Mouse (Mus musculus) urinary bladder, adult 2 months (tissue): ENCODE results near the gene Nup50. TPM values are rescaled to one million over a fixed set of nuclear protein-coding genes. Genes with fewer than 3 reads are reported as not detected.
"Not testable (repeated sequence)": the region's sequence is repeated elsewhere in the genome, so short reads cannot be mapped to it uniquely, and the experiment has no call there.

Source experiments
- DNase-seq: peaks from one replicate; pipeline ENCODE4 v3.0.0; 2022; ENCODE audit warnings: low spot score
- polyA plus RNA-seq: library from polyadenylated mRNA; depleted of rRNA; stranded (reverse); fragments of >200 nt; gene quantifications from 2 replicates; pipeline ENCODE4 v1.2.3, GENCODE M21; 2012; rRNA removed

Gene Nup50
- polyA plus RNA-seq: 10.1 and 13.9 TPM in 2 replicates

DNA sequence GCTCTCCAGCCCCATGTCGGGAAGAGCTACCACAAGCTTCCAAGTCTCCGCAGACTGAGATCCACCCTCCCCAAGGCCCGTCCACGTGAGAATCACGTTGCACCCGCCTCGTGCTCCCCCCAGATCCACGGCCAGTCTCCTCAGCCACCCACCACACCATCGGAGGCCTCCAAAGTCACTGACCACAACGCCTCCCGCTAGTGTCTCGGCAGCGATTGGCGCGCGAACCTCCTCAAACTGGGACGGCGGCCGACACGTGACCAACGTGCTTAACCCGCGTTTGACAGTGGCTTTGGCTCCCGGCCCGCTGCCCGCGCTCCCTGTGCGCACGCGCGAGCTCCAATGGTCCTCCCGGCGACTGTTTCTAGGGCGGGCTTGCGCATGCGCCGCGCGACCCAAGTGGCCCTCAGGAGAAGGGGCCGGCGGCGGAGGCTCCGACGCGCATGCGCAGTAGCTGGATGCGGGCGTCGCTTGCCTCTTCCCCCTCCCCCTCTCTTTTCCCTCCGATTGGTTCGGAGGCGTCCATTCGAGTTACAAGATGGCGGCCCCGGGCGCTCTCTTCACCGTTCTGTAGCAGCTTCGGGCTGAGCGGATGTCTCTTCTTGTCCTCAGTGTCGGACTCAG lies at the start of gene Nup50:
Gene Nup50, plus strand, starts transcription at position 528 of the 624 bp plus-strand sequence.
- peak; percentile 100 for DNase-seq

DNA sequence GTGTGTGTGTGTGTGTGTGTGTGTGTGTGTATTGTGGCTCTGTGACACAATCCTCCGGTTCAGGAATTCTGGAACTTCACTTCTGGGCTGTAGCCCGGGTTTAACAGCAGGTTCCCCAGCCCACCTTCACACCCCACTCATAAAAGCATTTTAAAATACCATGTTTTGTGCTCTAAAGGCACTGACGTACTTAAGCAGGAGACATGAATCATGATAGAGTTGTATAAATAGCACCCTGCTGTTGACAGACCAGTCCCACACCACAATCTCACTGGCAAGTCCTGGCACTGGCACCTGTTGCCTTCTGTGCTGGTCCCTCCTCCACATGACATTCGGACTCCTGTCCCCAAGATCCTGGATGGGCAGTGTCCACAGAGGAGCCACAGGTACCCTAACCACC lies 49.3 kb upstream of the Nup50 start:
- DNase-seq: no peak

DNA sequence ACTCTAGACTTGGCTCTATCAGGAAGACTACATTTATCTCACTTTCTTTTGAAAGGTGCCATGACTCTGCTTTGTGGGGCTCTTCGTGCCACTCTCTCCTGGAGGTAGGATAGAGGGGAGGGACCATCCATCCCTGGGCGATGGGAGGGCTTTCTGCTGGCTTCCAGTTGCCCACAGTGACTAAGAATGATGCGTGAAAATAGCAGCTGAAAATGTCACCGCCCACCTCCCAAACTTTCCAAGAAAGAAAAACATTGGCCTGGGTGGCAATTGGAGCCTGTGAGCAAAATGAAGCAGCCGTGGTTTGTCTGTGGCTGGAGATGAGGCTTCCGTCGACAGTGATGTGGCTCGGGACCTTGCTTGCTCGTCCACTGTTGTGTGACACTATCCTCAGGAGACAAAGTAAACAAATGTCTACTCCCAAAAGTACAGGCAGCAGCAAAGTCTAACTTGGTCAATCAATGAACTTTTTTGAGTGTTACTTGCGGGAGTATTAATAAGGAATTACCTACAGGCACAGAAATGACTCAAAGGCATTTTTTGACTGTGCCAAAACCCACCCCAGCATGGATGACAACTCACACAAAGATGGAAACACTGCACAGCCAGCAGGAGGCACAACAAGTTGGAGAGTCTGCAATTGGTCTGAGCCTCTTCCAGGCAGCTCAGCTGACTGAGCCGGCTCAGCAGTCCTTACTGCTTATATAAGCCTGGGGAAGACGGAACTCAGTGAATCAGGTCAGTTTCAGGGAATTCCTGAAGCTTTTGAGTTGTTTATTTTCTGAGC lies 46.0 kb upstream of the Nup50 start:
- DNase-seq: no peak

DNA sequence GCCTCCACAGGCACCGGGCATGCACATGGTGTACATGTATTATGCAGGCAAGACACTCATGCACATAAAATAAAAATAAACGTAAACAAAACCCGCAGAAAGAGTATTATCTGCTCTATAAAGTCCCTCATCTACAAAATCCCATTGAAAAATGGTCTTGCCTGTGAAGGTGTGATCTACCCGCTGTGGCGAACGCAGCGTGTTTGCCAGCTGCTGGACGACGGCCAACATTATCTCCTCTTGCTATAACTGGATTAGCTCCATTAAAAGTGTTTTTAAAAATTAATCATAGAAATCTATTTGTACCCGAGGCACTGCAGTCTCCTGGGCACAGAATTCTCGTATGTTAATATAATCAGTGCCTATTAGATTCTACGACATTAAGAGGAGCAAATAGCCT lies 35.1 kb upstream of the Nup50 start:
- DNase-seq: no peak

DNA sequence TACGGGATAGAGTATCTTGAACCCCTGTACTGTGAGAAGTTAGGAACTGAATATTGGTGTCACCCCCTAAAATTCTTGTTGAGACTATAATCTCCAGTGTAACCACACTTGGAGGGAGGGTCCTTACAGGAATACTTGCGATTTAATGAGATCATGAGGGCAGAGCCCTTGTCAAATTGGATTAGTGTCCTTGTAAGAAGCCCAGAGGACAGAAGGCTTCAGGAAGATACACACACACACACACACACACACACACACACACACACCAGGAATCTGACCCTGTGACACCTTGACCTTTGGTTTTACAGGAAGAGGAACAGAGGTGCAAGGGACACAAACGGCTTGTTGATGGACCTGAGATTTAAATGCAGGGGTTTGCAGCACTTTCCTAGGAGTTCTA lies 32.0 kb upstream of the Nup50 start:
- no peak for DNase-seq

DNA sequence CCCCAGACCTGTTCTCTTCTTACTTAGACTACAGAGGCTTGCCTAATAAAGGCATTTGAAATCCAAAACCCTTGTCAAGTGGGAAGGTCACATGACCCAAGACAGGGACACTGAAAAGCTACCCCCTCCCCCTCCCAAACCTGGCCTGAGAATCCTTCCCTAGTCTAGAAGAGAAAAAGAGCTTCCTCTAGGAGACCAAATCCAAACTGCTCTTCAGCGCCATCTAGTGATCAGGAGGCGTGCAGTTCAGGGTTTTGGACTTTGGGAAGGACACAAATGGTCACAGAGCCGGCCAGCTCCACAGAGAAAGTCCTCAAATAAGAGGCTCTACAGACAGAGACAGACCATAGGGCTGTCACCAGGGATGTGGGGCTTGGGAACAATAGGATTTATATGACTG lies 31.6 kb upstream of the Nup50 start:
- no peak for DNase-seq

DNA sequence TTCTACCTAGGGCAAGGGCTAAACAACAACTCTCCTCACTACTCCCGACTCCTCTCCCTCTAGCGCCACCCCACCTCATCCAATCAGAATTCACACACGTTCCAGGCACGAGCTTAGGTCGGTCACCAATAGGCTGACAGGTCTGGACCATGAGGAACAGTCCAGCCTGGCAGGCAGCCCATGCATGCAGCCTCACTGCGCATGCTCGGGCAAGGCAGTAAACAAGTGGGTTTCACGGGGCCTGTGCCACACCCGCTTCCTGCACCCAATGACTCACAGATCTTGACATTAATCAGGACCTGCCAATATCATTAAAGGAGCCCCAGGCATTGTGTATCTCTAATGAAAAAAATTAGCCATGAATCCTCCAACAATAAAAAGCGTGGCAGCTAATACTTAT lies 27.0 kb upstream of the Nup50 start:
- DNase-seq: not testable (repeated sequence)

DNA sequence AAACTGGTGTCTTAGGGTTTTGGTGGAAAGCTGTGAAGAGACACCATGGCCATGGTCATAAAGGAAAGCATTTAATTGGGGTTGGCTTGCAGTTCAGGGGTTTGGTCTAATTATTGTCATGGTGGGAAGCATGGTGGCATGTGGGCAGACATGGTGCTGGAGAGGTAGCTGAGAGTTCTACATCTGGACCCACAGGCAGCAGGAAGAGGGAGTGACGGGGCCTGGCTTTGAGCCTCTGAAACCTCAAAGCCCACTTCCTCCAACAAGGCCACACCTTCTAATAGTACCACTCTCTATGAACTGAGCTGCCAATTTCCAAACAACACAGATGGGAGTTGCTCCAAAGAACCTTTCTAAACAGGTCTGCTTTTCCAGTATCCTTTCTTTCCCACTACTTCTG lies 26.5 kb upstream of the Nup50 start:
- no peak for DNase-seq

DNA sequence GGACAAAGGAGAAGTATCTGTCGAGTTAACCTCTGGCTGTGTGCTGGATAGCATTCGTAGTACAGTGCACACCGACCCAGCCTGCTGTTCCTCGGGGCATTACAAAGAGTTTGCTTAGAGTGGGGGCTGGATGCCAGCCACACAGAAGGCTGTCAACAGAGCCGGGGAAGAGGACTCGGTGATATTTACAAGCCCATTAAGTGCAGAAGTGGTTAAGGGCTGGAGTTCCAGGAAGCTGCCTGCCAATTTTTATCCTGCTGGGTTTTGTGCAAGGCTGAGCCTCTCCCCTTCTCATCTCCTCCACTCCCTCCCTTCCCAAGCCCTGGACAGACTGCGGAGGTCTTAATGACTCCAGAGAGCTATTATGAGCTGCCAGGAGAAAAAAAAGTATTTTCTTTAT lies 25.1 kb upstream of the Nup50 start:
- DNase-seq: no peak

DNA sequence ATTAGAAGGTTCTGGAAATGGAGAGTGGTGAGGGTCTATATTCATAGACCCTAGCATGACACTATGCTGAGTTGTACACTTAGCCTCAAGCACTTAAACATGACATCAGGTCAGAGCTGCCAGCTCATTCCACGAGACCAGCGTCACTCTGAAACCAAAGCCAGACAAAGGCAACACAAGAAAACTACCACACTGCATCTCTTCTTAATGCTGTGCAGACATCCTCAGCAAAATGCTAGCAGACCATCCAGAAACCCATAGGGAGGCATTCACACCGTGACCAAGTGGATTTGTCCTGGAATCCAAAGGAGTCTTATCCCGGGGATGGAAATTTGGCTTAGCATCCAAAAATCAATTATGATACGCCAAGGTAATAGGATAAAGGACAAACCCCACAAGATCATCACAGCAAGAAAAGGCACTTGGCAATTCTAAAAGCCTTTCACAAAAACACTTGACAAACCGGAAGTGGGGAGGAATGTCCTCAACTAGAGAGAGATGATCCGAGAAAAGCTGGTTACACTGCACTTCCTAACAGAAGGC lies 19.3 kb upstream of the Nup50 start:
- DNase-seq: no peak

DNA sequence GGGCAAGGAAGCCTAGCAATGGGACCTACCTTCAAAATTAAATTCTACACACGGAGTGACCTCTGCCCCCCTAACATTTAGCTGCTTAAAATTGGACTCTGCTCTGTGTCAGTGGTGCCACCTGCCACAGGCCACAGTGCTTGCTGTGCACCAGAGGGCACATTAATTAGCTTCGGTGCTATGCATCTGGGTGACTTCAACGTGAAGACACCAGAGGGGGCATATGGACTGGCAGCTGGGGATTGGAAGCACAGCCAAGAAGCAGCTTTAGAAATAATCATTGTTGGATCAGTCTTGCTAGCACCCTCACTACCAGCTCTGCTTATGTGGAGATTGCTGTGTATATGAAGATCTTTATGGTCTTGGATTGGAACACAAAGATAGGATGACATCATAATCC lies 10.0 kb upstream of the Nup50 start:
- no peak for DNase-seq

DNA sequence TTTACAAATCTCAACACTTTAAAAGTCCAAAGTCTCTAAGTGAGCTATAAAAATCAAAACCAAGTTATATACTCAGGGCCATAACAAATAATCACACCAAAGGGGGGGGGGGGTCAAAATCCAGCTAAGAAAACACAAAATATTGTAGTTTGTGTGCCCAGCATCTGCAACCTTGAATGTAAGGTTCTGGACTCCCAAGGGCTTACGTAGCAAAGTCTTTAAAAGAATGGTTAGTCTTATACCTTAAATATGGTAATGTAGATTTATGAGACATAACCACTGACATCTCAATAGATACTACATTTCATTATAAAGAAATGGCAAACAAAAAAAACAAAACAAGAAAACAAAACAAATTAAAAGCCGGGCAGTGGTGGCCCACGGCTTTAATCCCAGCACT lies 3.3 kb upstream of the Nup50 start, which contains the start of gene Gm29666:
Gene Gm29666, minus strand, starts transcription at position 101 of the 400 bp plus-strand sequence.
- DNase-seq: no peak

DNA sequence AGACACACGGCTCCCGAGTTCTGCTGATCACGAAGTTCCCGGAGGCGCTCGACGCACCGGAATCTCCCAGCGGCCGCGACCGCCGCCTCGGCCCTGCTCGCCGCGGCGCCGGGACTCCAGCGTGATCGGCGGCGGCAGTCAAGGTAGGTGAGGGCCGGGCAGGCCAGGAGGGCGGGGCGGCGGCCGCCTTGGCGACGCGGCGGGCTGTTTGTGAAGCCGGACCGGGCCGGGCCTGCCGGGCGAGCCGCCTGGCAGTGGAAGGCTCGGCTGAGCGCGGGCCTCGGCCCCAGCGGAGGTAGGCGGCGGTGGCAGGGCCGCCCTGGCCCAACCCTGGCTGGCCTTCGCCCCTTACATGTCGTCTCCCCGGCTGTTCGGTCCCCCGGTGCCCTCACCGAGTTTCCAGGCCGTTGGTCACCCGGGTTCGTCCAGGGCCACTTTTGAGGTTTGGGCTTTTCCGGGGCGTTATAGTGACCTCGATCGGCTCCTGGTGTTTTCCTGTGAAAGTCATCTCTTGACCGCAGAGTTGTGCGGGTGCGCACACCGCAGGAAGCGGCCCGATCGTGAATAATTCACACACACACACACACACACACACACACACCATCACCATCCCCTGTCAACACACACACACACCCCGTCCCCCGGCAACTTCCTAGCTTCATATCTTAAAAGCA lies 434 bp downstream of the Nup50 start:
- no peak for DNase-seq

DNA sequence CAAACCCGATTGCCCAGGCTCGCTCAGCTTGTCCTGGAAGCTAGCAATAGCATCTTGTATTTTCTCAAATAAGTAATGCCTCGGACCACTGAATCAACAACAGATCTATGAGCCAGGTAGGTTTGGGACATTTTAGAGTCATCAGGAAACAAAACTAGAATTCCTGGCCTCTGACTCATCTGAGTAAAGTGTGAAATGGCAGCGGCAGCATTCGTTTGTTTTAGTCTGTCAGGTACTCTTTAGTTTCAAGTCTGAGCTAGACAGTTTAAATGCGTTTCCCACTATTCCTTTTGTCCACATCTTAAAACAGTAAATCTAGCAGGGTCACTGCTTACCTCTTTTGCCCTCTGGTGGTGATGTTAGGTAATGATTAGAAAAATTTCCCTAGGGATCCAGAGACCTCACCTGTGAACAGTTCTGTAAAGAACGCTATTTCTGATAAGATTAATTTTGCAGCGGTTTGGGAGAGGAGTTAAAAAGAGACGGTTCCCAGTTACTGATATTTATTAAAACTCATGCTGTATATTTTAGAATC lies 1.6 kb downstream of the Nup50 start:
- DNase-seq: no peak

DNA sequence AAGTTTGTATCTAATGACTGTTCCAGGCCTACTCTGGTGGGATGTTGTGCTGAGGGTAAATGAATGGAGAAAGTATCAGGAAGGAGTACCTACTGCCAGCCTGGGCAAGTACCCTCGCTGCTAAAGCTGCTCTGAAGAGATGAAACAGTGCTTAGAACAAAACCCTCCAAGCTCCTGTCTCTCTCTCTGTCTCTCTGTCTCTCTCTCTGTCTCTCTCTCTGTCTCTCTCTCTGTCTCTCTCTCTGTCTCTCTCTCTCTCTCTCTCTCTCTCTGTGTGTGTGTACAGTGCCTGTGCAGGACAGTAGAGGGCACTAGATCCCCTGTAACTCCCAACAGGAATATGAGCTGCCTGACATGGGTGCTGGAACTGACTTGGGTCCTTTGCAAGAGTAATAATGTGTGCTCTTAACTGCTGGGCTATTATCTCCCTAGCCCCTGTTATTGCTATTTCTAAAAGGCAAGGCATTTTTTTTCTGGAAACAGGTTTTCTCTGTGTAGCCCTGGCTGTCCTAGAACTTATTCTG lies 2.3 kb downstream of the Nup50 start:
- no peak for DNase-seq

DNA sequence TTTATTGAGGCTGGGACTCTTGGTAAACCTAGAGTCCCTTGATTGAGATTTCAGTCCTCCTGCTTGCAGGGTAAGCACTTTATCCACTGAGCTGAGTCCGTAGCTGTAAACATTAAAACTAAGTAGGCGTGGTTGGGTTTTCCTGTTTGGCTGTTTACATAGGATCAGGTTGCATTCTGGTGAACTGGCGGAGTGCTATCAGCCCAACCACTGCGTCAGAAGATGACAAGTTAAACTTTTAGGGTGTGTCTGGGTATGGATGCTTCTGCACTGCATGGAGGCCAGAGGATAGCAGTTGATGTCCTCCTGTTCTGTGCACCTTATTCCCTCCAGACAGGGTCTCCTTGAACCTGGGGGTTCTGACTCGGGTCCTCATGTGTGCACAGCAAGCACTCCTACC lies 9.1 kb downstream of the Nup50 start:
- DNase-seq: no peak

DNA sequence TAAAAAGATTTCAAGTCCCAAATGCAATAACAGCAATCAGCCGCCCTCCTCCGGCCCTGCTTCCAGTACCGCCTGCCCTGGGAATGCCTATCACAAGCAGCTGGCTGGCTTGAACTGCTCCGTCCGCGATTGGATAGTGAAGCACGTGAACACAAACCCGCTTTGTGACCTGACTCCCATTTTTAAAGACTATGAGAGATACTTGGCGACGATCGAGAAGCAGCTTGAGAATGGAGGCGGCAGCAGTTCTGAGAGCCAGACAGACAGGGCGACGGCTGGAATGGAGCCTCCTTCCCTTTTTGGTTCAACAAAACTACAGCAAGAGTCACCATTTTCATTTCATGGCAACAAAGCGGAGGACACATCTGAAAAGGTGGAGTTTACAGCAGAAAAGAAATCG lies 11.7 kb downstream of the Nup50 start:
- no peak for DNase-seq

DNA sequence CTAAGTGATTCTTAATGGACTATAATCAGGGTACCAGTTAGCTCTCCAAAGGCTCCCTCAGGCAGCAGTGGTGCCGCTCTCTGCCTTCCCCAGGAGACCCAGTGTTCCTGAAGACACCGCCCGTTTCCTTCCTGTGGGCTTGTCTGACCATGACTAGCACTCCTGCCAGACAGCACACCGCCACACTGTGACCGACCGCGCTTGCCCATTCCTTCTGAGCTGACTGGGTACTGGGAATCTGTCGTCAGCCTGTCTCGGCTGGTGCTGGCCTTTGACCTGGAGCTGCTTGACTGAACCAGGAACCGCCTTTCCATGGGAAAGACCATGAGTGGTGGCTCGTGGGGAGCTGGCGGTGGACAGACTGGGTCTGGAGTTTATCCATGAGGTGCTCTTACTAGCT lies 16.9 kb downstream of the Nup50 start:
- DNase-seq: no peak

DNA sequence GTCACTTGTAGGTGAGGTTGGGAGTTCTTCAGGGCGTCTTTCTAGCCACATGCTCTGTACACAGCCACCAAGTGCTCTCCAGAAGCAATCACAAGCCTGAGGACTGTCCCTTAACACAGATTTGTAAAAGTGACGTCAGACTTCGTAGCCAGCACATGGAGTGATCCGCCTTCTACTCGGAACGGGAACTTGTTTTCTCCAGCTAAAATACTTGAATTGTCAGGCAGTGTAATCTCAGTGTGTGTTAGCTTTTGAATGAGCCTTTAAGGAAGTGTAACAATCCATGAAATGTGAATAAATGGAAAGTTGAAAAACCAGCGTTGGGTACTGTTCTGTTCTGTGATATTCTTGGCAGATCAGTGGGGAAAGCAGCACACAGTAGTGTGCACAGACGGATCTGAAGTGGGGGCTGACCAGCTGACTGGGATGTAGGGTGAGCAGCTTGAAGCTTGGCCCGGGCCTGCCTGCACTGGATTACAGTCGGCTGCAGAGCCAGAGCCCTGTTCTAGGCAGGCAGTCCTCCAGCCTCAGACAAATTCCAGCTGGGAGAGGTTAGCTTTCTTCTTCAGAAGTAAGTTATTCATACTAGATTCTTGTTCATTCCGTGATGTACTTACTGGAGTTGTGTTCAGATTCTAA lies 19.6 kb downstream of the Nup50 start:
- no peak for DNase-seq

DNA sequence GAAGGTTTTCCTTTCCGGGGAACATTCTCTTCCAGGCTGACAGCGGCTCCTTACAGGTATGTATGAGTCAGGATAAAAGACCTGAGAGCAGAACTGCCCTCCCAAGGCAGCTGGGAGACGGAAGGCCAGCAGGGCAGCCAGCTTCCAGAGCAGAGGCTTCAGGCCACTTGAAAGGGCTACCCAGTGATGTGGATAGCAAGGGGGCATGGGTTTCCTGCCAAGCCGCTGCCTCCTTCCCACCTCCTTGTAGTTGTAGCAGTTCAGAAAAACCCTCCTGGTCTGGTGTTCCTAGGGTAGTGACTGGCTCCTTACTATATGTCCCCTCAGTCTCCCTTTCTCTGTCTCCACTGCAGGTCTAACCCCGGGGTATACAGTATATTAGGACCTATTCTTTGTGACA lies 21.1 kb downstream of the Nup50 start:
- DNase-seq: no peak

DNA sequence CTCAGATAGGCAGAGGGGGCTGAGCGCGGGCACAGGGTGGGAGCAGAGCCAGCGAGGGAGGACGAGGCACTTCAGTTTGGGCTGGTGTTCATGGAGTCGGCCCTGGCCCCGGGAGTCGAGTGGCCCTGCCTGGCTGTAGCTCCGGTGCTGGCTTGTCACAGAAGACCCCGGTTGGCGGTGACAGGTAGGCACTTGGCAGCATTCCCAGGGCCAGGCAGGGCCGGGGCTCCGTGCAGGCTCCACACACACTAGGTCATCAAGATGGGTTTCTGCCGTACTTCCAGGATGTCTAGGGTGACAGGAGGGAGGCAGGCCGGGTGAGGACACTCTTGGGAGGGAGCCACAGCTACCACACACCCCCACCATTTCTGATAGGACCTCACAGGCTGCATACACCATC lies 25.8 kb downstream of the Nup50 start:
- no peak for DNase-seq

DNA sequence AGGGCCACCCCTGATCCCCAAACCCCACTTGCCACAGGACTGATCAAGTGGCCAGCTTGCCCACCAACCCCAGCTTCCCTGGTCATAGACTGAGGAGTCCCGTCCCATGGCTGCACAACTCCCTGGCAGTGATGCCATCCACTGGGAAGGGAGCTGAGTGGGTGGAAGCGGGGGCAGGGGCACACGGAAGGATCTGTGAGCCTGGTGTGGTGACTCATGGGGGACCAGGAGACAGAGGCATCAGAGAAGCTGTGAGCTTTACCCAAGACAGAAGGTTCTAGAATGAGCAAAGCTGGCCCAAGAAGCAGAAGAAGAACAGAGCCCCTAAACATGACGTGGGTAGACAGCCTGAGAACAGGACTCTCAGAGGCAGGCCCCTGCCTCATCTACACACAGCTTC lies 26.8 kb downstream of the Nup50 start:
- no peak for DNase-seq
